Mouse (Mus musculus) left cerebral cortex, adult 11 months (tissue): ENCODE data around the gene Dact1.
A peak's percentile ranks its signal among the peaks of the same experiment; 100 is the strongest.

Source experiments
- DNase-seq: peaks from one replicate; pipeline ENCODE4 v3.0.0; 2022; ENCODE audit warnings: low spot score

Dact1 gene

DNA sequence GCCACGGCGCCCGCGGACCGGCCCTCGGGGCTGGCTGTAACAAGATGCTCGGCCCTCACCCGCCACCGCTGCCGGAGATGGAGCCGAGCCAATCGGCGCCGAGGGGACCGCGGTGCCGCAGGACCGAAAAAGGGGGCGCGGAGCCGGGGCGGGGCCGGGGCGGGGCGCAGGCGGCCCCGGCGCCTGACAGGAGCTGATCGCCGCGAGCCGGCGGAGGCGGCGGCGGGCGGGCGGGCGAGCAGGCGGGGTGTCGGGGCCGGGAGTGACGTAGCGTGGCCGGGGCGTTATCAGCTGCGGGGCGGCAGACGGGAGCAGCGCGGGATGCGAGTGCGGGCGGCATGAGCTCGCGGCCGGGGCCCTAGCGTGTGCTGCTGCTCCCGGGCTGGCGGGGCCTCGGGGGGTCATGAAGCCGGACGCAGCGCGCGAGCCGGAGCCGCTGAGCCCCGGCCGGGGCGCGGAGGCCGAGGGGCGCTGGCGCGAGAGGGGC lies at the start of gene Dact1:
Gene Dact1, plus strand, starts transcription at position 304 of the 487 bp plus-strand sequence.
- no peak for DNase-seq

DNA sequence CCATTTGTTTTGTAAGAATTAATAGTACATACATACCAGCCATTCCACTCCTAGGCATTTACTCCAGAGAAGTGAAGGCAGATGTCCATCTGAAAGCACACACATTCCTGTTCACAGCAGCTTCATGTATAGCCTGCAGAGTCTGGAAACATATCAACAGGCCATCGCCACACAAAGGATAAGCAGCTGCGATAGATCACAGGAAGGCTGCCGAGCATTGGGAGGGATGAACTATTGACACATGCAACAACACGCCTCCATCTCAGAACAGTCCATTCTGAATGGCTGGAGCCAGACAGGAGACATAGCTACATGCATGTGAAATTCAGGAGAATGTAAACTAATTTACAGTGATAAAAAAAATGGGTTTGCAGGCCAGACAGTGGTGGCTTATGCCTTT lies 45.5 kb upstream of the Dact1 start:
- DNase-seq = no peak

DNA sequence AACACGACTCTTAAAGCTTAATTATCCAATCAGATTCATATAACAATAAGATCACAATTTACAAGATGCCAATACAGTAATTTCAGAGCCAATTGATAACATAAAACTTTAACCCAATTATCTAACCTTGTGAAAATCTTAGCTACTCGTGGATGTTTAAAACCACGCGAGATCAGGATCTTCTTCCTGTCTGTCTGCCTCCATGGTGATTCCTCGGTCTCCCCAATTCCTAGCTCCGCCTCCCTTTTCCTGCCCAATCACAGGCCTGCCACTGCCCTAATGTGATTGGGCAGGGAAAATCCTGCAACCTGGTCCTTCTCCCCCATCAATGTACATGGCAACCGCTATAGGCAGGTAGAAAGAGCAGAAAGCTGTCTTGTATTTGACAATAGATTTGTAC lies 40.3 kb upstream of the Dact1 start:
- DNase-seq = no peak

DNA sequence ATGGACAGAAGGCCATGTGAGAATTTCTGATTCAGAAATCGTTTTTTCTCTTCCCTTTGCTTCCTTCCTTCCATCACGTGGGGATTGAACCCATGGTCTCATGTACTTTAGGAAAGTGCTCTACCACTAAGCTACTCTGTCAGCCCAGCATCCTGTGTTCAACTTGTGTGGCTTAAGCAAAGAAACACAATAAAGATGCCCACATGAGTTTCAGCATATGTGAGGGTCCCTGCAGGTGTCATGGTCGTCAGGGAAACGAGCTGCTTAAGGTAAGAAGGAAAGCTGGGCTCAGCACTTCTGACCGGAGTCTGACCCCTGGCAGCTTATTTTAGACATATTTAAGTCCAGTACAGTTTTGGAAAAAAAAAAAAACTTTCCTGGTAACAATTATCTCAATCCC lies 38.6 kb upstream of the Dact1 start:
- DNase-seq = no peak

DNA sequence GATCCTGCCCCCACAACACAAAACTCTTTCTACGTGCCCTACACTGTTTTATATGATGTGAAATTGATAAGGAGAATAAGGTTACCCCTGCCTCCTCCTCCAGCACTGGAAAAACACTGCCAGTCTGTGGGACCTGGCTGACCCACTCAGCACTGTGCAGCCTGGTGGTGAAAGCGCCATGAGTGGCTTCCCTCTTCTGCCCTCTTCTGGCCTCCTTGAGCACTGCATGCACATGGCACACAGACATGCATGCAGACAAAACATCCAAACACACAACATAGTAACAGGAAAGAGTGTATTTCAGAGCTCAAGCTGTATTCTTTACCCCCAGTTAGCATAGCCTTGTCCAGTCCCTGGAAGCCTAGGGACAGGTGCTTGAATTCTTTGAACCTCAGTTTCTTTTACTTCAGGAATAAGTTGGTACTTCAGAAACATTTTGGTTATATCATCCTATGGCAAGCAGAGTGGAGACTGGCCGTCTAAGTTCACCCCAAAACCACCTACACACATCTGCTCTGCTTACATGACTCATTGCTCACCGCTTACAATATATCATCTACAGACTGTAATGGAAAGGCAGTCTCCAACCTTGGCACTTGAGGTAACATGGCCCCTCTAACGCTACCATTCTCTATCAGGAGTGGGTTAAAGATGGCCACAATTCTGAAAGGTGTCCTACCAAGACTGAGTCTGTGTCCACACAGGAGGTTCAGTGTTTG lies 35.0 kb upstream of the Dact1 start:
- no peak for DNase-seq

DNA sequence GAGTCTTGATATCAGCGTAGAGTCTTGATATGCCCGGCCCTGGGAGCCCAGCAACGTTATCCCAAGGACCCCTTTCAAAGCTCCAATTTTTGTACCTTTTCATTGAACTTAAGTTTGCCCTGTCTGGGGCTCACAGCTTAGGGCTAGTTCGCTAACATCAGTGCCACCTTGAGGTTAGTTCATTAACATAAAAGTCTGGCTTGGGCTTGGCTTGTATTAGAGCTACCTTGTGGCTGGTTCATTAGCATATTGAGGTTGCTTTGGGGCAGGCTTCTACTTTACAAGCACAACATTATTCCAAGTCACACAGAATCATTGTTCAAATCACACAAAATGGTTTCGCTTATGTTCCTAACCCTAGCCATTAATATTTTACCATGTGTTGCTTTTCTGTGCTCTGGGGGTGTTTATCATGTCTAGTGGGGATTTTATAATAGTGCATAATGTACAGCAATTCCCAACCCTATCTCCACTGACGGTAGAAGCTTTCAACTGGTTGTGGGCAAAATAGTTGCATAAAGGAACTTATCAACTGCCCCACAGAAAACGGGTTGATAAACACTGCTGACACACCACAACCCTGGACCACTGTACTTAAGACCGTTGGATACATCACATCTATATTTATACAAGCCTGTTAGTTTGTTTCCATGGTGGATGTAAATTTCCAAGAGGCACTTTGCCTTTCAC lies 33.6 kb upstream of the Dact1 start:
- DNase-seq = no peak

DNA sequence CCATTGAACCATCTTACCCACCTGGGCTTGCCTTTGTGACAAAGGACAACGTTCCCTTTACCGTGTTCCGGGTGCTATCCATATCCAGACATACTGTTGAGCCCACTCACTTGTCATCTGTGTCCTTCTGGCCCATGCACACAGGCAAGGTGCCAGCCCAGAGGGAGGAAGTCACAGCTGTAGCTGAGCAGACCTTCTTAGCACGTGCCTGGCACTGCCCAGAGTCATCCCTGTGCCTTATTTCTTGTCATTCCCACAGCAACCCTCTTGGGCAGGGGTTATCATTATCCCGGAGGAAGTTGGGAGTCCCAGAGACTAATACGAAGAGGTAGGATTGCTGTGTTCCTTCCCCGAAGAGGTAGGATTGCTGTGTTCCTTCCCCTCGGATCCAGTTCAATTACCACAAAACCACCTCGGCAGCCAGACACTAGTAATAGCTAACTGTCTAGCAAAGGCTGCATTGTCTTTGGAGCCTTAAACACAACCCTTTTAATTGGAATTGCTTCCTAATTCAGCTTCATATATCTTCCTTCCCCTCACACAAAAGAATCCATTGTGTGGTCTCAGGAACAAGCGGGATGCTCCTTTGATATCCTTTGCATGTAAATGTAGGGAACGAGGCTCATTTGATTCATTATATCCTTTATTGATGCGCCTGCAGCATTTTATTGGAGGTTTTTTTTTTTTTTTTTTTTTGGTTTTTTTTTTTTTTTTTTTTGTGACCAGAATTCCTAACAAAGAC lies 30.0 kb upstream of the Dact1 start:
- no peak for DNase-seq

DNA sequence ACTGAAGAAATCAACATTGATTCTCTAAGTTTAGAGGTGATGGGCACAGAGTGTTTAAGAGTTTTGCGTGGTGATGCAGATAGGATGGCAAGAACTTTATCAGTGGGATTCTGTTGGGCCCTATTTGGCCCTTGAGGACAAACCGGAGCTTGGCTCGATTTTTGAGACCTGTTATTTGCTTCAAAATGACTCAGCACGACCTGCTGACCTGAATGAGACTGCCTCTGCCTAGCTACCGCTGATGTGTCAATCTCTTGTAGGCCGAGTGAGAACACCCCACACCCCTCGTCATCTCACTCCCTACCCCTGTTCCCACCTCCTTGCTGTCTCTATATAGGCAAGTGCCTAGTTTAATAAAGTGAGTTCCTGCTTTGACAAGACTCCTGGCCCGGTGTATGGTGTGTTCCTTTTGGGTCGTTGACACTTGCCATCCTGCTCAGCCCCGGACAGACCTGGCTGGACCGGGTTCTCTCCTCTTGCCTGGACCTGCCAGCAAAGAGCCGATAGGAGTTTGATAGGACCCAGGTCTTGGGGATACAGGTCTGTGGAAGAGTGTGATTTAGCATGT lies 28.4 kb upstream of the Dact1 start:
- DNase-seq = no peak

DNA sequence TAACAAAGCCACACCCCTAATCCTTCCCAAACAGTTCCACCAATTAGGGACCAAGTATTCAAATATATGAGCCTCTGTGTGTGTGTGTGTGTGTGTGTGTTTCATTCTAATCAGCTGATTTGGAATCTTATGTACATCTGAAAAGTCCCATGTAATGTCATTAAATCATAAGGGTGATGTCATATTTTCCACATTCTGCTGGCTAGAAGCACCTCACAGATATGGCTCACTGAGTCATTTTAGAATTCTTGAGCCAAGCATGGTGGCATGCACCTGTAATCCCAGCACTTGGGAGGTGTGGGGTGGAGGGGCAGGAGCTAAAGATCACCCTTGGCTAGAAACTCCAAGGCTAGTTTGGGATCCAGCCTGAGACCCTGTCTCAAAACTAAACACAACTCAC lies 24.3 kb upstream of the Dact1 start:
- DNase-seq = no peak

DNA sequence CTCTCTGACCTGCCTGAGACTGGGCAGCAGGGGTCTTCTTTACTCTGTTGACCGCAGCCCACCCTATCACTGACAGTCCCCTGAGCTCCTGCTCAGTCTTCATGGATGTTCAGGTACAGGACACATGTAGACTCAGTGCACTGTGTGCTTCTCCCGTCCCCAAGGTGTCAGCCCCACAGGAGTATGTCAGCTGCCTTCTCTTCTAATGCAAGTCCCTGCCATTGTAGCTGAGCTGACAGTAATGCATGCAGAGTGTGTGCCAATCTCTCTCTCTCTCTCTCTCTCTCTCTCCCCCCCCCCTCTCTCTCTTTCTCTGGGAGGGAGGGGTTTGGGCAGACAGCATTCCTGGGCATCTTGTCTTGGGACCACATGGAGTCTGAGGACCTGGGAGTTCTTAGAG lies 19.2 kb upstream of the Dact1 start:
- DNase-seq = no peak

DNA sequence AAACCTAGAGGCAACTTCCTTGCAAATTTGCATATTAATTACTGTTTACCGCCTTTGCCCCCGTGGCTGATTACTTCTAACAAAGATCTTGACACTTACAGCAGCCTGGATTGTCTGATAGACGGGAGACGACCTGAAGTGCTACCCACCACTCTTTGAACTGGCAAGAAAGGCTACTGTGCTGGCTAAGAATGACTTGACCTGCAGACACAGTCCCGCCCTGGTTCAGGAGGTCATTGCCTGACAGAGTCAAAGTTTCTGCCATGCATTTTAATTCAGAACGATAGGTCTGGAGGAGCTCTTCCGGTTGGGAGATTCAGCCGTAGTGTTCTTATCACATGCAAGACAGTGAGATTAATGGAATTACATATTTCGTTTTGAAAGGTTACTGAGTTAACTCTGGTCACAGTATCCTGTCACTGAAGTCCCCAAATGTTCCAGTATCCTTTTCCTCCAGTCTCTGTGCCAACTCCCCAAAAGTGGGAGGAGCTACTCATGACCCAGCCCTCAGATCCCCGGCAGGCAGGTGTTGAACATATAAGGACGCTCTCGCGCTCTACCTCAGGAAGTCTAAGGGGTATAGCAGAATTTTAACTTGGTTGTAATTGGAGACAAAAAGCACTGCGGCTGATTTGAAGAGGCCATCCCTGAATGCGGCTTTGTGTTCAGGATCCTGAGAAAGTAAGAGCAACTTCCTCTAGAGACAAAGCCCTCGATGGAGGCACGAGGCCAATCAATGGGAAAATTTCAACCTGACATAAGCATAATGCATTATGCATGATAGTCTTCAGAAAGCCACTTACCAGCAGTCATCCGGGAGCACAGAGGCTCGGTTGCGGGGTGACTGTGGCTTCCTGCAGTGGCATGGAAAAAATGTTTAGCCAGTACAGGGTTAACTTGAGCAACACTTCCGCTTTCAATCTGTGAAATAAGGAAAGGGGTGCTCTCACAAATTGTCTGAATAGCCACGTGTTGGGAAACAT lies 15.4 kb upstream of the Dact1 start:
- no peak for DNase-seq

DNA sequence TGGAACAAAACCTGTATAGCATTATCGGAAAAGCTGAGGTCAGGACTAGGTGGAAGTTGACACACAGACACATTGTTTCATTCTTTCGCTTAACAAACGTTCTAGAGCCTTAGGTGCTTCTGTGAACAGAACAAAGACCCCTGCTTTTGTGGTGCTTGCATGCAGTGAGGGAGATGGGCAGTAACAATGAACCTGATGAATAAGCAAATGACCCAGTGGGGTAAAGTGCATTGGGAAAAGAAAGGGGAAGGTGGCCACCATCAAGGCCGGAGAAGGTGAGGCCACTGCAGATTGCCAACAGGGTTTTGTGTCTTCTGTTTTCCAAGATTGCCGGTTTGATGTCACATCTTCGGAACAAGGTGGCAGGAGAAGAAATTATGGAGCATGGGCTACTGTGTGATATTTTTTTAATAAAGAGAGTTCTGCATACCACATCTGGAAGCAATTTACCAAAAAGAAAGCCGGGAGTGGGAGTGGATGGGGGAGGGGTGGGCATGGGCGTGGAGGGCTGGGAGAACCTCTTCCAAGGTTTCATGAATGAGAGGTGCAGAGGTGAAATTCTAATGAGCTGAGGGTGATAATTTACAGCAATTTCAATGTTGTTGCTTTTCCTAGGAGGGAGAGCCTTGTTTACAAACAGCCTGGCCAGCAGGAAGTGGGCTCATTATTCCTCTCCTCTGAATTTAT lies 12.7 kb upstream of the Dact1 start:
- no peak for DNase-seq

DNA sequence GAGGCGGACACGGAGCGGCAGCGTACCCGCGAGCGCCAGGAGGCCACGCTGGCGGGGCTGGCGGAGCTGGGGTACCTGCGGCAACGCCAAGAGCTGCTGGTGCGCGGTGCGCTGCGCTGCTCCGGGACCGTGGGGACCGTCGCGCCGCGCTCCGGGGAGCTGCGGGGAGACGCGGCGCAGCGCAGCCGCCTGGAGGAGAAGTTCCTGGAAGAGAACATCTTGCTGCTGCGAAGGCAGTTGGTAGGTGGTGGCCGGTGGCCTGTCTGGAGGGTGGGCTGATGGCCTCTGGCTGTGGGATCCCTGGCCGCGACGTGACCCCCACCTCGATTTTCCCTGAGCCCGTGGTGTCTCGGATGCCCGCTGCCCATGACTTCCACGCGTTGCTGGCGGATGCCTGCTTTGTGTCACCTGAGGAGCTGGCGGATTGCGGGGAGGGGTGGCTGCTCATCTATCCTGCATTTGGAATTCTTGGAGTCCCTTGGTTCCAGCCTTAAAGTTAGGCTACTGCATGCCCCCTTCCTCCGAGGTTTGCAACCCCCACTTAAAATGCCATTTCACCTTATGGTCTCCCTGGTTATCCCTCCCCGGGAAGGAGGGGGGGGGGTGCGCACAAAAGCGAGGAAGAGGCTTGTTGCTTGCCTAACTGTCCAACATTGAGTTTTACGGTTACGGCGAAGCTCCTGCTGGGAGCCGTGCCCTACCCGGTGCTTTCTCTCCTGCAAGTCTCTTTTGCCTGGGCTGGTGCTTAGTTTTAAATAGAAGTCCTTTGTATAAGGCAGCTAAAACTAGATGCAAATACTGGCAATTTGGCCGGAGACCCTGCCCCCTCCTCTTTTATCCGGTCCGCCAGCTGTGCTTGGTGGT lies 616 bp downstream of the Dact1 start:
- no peak for DNase-seq

DNA sequence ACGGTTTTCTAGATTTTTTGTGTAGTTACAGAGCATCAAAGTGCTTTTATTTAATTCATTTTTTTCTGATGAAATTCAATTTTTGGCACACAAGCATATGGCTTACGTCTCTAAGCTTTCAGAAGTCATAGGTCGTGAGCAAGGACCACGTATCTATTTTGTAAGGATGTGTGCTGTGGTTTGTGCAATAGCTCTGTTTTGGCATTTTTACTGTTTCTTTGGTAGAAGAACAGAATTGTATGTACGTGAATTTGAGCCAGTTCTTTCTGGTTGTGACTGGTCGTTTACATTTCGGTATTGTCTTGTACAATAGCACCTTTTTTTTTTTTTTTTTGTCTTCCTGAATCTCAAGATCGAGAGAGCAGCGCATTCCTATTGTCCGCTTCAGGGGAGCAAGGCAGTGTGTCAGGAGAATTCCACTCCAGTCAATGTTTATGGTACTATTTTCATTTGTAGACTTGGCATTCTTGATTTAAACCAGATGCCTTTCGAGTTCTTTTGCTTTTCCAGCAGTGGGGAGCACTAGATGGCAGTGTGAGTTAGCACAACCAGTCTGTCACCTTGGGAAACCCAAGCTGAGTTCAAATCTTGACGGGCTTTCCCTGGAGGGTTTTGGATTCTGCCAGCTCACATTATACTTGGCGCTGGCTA lies 1.7 kb downstream of the Dact1 start:
- peak; percentile 44 for DNase-seq

DNA sequence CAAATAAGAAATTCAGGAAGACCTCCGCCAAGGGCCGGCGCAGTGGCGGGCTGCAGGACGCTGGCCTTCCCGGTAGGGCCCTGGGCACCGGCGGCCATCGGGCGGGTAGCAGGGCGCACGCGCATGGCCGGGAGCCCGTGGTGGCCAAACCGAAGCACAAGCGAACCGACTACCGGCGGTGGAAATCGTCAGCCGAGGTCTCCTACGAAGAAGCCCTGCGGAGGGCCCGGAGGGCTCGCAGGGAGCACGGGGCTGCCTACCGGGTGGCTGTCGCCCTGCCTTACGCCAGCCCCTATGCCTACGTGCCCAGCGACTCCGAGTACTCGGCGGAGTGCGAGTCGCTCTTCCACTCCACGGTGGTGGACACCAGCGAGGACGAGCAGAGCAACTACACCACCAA lies 8.6 kb downstream of the Dact1 start:
- no peak for DNase-seq

DNA sequence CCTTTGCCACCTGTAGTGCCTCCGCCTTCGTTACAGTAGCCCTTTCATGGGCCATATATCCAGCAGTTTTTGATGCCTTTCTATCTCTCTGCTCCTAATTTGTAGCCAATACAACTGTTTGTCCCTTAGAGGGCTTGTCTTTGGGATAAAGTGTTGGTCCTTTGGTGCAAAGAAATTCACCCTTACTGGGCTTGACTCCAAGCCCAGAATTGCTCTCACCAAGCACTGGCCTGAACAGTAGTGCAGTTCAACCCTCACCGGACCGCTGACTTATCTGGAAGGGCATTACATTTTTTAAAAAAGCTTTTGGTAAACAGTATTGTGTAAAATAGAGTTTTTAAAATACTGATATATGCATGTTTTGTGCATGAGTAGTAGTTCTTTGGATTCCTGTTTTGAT lies 9.9 kb downstream of the Dact1 start:
- no peak for DNase-seq

DNA sequence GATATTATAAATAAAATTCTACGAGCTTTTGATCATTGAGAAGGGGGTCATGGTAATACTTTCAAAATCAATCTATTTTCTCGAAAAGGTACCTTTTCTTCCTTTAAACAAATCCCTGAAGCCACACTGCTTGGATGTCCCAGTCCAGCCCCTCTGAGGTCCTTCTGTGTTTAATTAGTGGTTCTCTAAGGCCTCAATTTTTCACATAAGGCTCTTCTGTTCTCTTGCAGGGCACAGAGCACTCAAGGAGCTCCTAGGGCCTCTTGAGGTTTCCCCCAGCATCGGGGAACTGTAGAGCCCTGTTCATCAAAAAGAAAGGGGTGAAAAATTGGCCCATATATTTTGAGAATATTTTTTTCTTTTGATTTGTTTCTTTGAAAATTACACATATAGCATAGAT lies 23.0 kb downstream of the Dact1 start:
- no peak for DNase-seq

DNA sequence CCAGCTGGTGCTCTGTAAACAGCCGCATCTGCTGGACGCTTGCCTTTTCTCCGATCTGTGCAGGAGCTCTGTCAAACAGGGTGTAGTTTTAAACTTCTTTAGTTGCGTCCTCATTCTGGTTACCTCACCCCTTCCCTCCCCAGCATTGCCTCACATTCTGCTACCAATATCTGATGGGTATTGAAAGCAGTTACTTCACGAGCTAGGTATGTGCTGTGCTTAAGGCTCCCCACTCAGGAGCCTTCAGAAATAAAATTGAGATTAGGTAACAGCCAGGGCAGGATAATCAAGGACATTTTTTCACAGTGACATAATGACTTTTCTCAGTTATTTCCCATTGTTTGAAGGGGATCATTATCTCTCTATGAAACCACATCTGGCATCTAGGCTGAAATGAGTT lies 23.9 kb downstream of the Dact1 start:
- no peak for DNase-seq

DNA sequence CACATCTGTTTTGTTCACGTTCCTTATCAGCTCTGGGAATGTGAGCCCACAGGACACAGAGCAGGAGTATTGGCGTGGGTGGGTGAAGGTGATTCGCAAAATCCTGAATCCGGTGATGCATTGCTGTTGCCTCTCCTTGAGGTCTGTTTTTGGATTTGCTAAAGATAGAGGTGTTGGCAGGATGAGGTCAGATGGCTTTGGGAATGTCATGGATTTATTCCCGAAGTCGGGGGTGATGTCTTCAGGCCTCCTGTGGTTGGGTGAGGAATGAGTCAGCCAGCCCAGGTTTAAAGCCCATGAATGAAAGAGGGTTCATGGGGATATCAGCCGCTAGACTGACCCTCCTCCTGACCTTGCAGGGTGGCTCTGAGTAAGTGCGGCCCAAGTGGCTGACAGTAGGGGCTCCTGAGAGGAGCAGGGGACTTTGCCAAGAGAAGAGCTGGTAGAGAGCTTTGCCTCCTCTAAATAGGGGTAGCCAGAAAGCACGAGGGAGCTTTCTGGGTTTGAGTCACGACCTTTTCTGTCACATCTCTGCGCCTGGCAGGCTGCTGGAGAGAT lies 27.4 kb downstream of the Dact1 start:
- DNase-seq = no peak
